Mouse (Mus musculus) liver, embryonic 11.5 days (tissue): Measurements from ENCODE around the gene Acnat1. TPM values are rescaled to one million over a fixed set of nuclear protein-coding genes. Genes with fewer than 3 reads are reported as not detected.
"Not testable (repeated sequence)": the region's sequence is repeated elsewhere in the genome, so short reads cannot be mapped to it uniquely, and the experiment has no call there.

ENCODE experiments used
- ATAC-seq: fragments of 200-750 bp; cut with Nextera tagmentation; replicated peaks from 2 replicates; pipeline ENCODE4 v1.8.0; 2017; ENCODE audit warnings: moderate number of reproducible peaks, mild to moderate bottlenecking, moderate TSS enrichment, moderate library complexity; ENCODE audit not compliant: low FRiP score
- DNase-seq: peaks from one replicate; pipeline ENCODE4 v3.0.0-alpha.2; 2017; ENCODE audit warnings: low spot score
- H3K27ac ChIP-seq: fragments of 300-500 bp; sonication (generic); 2 replicates; pipeline ENCODE4 v1.5.1; 2014; ENCODE audit warnings: mild to moderate bottlenecking, low read depth, low read length, control low read depth
- H3K27me3 ChIP-seq: fragments of 300-500 bp; sonication (generic); replicated peaks from 2 replicates; pipeline ENCODE4 v1.6.1; 2014; ENCODE audit warnings: low read length, mixed read lengths; ENCODE audit not compliant: control insufficient read depth, insufficient read depth
- H3K36me3 ChIP-seq: fragments of 300-500 bp; sonication (generic); 2 replicates; pipeline ENCODE4 v1.6.1; 2014; ENCODE audit warnings: mild to moderate bottlenecking, low read length, moderate library complexity, mixed read lengths; ENCODE audit not compliant: control insufficient read depth, insufficient read depth
- H3K4me1 ChIP-seq: fragments of 300-500 bp; sonication (generic); replicated peaks from 2 replicates; pipeline ENCODE4 v1.6.1; 2014; ENCODE audit warnings: low read length, mixed read lengths; ENCODE audit not compliant: control insufficient read depth, insufficient read depth
- H3K4me2 ChIP-seq: fragments of 300-500 bp; sonication (generic); 2 replicates; pipeline ENCODE4 v1.6.1; 2014; ENCODE audit warnings: mild to moderate bottlenecking, control low read depth, moderate library complexity
- H3K4me3 ChIP-seq: fragments of 300-500 bp; sonication (generic); 2 replicates; pipeline ENCODE4 v1.5.1; 2014; ENCODE audit warnings: low read depth, low read length, control low read depth
- H3K9ac ChIP-seq: fragments of 300-500 bp; sonication (generic); 2 replicates; pipeline ENCODE4 v1.6.1; 2014; ENCODE audit warnings: low read depth, low read length, control low read depth
- H3K9me3 ChIP-seq: fragments of 300-500 bp; sonication (generic); 2 replicates; pipeline ENCODE4 v1.6.1; 2016; ENCODE audit warnings: low read length, inconsistent platforms, mixed read lengths; ENCODE audit not compliant: control insufficient read depth
- WGBS: fragments of 180-500 bp; shearing (Covaris S2); extraction: QIAGEN DNeasy Blood & Tissue Kit; methylation state at CpG from one replicate; pipeline ENCODE4 v1.1.7; 2014; 5-methylcytosine and 5-hydroxymethylcytosine counted together
- polyA plus RNA-seq: library from polyadenylated mRNA; unstranded; fragments of >200 nt; fragmentation: Nextera tagmentation; extraction: Ambion mirVana; gene quantifications from 2 replicates; pipeline ENCODE4 v1.2.1, GENCODE M21; 2014

Acnat1 gene
- polyA plus RNA-seq, 1 experiment from 2014 or later = not detected

- Histone ChIP-seq H3K9ac (no peak overlapping the region), H3K4me3 (no peak overlapping the region), H3K9me3 (no peaks in the 10 kb centered on the region), H3K4me1 (no peaks in the 10 kb centered on the region), H3K27ac (no peak overlapping the region), H3K27me3 (no peaks in the 10 kb centered on the region), H3K36me3 (peaks cover 15% of the 10 kb centered on the region), H3K4me2 (no peak overlapping the region)
- ATAC-seq = no peak
- WGBS = 75% methylated on average over 2 of the region's 2 CpGs
- DNase-seq = no peak
These were observed 35.5 kb upstream of the Acnat1 start for GRCm38 (mm10) chr4:49509183-49509582.

GRCm38 (mm10) chr4:49506386-49506785, 32.7 kb upstream of the Acnat1 start, which contains the start of gene Baat:
Baat (minus strand) TSS chr4:49506557.
- Histone ChIP-seq H3K4me2 (no peak within 1 kb of the TSS), H3K27me3 (no peaks in the 10 kb centered on the region), H3K36me3 (no peaks in the 10 kb centered on the region), H3K9me3 (no peaks in the 10 kb centered on the region), H3K4me3 (no peak within 1 kb of the TSS), H3K4me1 (no peaks in the 10 kb centered on the region), H3K9ac (no peak within 1 kb of the TSS), H3K27ac (no peak within 1 kb of the TSS)
- DNase-seq (no peak), ATAC-seq (no peak)
- 53% methylated on average over 3 of the region's 3 CpGs for WGBS

DNA sequence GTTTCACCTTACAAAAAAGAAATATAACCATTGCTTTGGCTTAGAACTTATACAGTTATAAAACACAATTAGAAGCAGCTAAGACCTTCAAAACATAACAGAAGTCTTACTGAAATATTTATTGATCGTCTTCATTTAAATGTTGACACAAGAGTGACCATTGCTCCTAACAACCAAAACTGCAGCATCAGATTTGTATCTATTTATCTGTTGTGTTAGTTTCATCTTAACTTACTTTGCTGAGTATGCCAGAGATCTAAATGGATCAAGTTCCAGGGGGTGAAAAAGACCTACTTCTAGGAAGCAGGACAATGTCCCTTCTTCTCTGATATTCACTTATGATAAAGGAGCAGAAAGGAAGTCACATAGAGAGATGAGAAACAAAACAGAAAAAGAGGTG, 29.9 kb upstream of the Acnat1 start:
- 86% methylated on average over 1 of the region's 1 CpGs for WGBS
- Histone ChIP-seq H3K27me3 (no peaks in the 10 kb centered on the region), H3K9ac (no peak overlapping the region), H3K4me3 (no peak overlapping the region), H3K27ac (no peak overlapping the region), H3K9me3 (no peaks in the 10 kb centered on the region), H3K4me1 (no peaks in the 10 kb centered on the region), H3K36me3 (no peaks in the 10 kb centered on the region), H3K4me2 (no peak overlapping the region)
- ATAC-seq (no peak), DNase-seq (no peak)

DNA sequence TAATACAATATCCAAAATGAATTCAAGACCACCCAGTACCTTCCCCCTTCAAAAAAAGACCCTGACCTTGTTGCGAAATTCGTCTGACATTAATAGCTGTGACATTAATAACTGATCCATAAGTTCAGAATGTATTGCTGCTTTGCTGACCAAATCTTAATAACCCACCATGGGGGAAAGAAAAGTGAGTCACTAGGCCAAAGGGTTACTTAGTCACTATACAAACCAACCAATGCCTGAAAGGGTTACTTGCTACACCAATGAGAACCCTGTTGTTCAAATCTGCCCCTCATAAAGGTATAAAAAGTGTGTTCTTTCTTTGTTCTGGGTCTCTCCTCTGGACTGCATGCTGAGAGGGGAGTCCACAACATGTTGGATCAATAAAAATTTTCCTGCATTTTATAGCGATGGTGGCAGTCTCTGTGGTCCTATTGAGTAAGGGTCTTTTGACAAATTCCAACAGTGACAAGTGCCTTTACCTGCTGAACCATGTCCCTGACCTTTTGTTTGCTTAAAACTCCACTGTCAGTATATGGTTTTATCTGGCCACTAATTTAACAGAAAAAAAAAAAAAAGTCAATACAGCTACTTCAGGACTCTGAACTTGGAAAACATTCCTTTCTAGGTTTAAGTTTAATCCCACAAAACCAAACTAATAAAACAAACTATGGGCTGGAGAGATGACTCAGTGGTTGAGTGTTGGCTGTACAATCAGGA, 12.4 kb upstream of the Acnat1 start:
- not testable (repeated sequence) for ATAC-seq, H3K4me2 ChIP-seq, H3K9ac ChIP-seq, H3K27me3 ChIP-seq, H3K4me3 ChIP-seq, H3K36me3 ChIP-seq, H3K9me3 ChIP-seq, DNase-seq, H3K4me1 ChIP-seq
- 63% methylated on average over 3 of the region's 3 CpGs for WGBS
- peak overlapping the region; percentile 35; the same call in 1 of the 2 replicates for H3K27ac ChIP-seq

DNA sequence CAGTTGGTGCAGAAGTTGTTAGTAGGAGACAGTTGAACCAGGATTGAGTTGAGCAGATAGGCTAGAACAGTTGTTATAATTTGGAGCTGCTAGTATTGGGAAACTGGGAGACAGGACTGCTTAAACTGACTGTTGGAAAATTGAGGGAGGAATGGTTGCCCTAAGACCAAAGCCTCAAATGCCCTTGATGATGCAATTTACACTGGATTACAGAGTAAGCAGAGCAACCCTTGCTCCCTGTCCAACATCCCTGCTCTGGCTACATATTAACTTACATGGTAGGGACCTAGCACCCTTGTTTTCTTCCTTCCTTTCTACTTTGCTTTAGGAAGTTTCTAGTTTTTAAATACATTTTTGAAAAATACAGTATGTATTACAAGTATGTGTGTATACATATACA, 11.7 kb upstream of the Acnat1 start:
- DNase-seq (no peak), ATAC-seq (peak; percentile 75; the same call in 1 of the 2 replicates)
- H3K4me1 ChIP-seq = no peaks in the 10 kb centered on the region
- no peaks in the 10 kb centered on the region for H3K27me3 ChIP-seq
- peak overlapping the region; percentile 35; the same call in 1 of the 2 replicates for H3K27ac ChIP-seq
- H3K9ac ChIP-seq = no peak overlapping the region
- no peaks in the 10 kb centered on the region for H3K36me3 ChIP-seq
- H3K4me3 ChIP-seq = no peak overlapping the region
- H3K9me3 ChIP-seq = no peaks in the 10 kb centered on the region
- H3K4me2 ChIP-seq = no peak overlapping the region

DNA sequence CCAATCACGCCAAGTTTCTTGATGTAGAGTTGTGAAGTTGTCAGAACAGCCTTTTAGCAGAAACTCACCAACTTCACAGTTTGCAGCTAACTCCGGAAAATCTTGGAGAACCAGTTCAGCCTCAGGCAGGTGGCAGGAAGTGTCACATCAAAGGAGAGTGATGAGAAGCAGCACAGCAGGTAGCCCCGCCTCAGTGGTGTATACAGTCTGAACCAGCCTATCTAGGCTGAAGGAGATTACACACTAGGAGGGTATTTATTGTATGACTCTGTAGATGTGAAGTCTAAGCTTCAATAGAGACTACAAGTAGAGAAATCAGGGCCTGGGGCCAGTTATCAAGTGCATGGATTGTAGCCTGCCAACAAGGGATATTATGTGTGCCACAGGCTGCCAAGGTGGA, 7.2 kb upstream of the Acnat1 start:
- Histone ChIP-seq H3K27ac (no peak overlapping the region), H3K36me3 (no peaks in the 10 kb centered on the region), H3K4me1 (0 out of 2 replicates have a peak, but pooled peaks cover 2% of the 10 kb centered on the region), H3K4me2 (no peak overlapping the region; the same call in 1 of the 2 replicates), H3K9ac (no peak overlapping the region), H3K4me3 (no peak overlapping the region), H3K9me3 (no peaks in the 10 kb centered on the region), H3K27me3 (no peaks in the 10 kb centered on the region)
- DNase-seq = no peak
- WGBS = 57% methylated on average over 3 of the region's 3 CpGs
- ATAC-seq = no peak

DNA sequence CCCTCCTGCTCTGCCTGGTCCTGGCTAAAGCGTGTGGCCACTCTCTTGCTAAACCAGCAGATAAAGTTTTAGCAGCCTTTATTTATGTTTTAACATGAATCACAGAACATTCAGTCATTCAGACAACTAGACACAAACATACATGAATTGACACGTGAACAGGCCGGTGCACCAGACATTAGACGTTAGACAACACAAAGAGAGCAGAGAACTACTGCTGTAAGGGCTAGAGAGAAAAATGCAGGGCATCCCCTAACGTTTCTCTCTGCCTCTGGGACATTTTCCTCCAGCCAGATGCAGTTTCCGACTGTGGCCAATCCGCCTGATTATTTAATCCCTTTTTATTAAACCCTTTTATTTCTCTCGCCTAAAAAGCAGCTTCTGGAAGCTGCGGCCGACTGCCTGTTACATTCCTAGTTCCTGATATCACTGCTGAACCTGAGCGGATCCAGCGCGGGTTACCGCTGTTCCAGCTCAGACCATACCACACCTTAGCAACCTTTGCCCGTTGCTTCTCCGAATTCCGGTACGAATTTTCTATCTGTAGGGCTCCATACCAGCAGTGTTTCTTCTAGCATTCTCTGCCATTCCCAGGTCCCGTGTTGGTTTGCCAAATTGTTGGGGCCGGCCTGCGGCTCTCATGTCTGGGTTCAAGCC, 6.5 kb upstream of the Acnat1 start:
- no peak overlapping the region; the same call in 1 of the 2 replicates for H3K27ac ChIP-seq
- 29% methylated on average over 21 of the region's 21 CpGs for WGBS
- peak overlapping the region; percentile 37 for H3K4me2 ChIP-seq
- H3K9ac ChIP-seq = no peak overlapping the region
- no peaks in the 10 kb centered on the region for H3K36me3 ChIP-seq
- ATAC-seq = no peak
- H3K4me1 ChIP-seq = peaks cover 2% of the 10 kb centered on the region; the same call in 1 of the 2 replicates
- H3K4me3 ChIP-seq = no peak overlapping the region
- no peaks in the 10 kb centered on the region for H3K9me3 ChIP-seq
- DNase-seq = no peak
- H3K27me3 ChIP-seq = no peaks in the 10 kb centered on the region

GRCm38 (mm10) chr4:49479035-49479434, 5.3 kb upstream of the Acnat1 start:
- not testable (repeated sequence) for ATAC-seq, H3K27me3 ChIP-seq, H3K9ac ChIP-seq, DNase-seq, H3K4me3 ChIP-seq, H3K36me3 ChIP-seq, H3K9me3 ChIP-seq
- peaks cover 10% of the 10 kb centered on the region for H3K4me1 ChIP-seq
- H3K27ac ChIP-seq = 0 out of 2 replicates have a peak overlapping the region, but pooled peaks have one; percentile 38
- peak overlapping the region; percentile 65 for H3K4me2 ChIP-seq
- 36% methylated on average over 2 of the region's 2 CpGs for WGBS
